Mouse (Mus musculus): ENCODE results near the gene 0610030E20Rik. TPM values are rescaled to one million over a fixed set of nuclear protein-coding genes. Genes with fewer than 3 reads are reported as not detected.

The 0610030E20Rik gene
- 11.3 and 14.5 TPM in 2 replicates for polyA plus RNA-seq (2011; ENCODE audit: insufficient read length, low read depth, missing spikeins)

DNA sequence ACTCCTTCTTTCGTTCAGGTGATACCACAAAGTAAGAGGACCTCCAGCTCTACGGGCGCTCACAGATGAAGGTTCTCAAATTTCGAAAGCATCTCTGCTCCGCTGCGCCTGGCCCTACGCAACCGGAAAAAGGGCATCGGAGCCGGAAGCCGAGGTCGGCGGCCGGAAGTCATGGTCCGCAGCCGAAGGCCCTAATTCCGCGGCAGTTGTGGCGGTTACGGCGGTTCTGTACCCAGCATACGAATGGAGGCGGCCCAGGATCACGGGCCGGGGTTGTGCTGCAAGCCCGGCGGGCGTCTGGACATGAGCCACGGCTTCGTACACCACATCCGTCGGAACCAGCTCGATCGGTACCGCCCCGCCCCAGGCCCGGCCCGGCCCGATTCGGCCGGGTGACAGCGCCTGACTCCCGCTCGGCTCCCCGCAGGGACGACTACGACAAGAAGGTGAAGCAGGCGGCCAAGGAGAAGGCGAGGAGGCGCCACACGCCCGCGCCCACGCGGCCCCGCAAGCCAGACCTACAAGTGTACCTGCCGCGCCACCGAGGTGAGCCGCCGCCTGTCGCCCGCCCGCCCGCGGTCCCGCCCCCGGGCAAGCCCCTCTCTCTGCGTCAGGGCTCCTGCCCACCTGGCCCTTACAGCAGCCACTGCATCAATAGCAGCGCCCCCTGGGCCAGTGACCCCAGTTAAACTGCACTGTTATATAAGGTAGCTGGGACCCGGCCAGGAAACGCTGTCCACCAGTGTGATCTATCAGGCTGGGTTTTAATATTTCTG, at the start of gene 0610030E20Rik:
Gene 0610030E20Rik, plus strand, starts transcription at position 152 of the 776 bp plus-strand sequence.
- Histone ChIP-seq H3K4me1 (ENCODE audit: control insufficient read depth, insufficient read depth, low read length) (peaks cover 11% of the 10 kb centered on the region), H3K27ac (ENCODE audit: insufficient read depth, low read length) (peak within 1 kb of the TSS; percentile 11), H3K4me3 (ENCODE audit: insufficient read depth, low read length) (peak within 1 kb of the TSS; percentile 78)
- TF ChIP-seq POLR2A (IDR thresholded peaks at IDR 0.05; ENCODE audit: low read depth, low read length) = peak; percentile 69
- TF ChIP-seq CTCF (IDR thresholded peaks at IDR 0.05; ENCODE audit: borderline replicate concordance, insufficient read depth, low read length) = 0 out of 2 replicates have a peak, but pooled peaks have one; percentile 8

- H3K4me1 ChIP-seq (ENCODE audit: control insufficient read depth, insufficient read depth, low read length) = peaks cover 2% of the 10 kb centered on the region; the same call in 1 of the 2 replicates
- no peak for TF ChIP-seq CTCF (IDR thresholded peaks at IDR 0.05; ENCODE audit: borderline replicate concordance, insufficient read depth, low read length)
- no peak for TF ChIP-seq POLR2A (IDR thresholded peaks at IDR 0.05; ENCODE audit: low read depth, low read length)
- no peak overlapping the region for H3K4me3 ChIP-seq (ENCODE audit: insufficient read depth, low read length)
- H3K27ac ChIP-seq (ENCODE audit: insufficient read depth, low read length) = no peak overlapping the region
Measured at GRCm38 (mm10) chr6:72297825-72298224, 49.3 kb upstream of the 0610030E20Rik start.

DNA sequence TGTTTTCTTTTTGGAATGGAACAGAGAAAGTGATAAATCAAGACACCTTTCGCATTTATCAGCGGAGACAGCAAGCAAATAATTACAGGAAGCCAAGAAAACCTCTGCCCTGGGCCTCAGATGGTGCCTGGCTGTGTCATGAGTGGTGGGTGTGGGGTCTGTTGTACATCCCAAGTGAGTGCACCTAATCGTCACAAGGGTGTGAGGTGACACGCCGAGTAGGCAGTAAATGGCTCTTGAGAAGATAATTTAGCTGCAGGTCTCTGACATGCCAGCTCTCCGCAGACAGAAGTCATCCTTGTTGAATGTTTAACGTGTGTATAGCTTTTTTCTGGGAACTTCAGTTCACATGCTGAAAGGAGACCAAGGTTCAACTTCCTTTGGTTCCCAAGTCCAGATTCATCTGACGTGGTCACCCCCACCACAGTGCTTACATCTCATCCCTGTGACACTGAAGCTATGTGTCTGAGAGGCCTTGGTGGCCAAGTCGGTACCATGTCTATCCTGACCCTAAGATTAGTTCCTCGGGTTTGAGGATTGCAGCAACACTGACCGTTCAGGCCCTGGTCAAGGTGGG, 44.7 kb upstream of the 0610030E20Rik start:
- peaks cover 2% of the 10 kb centered on the region; the same call in 1 of the 2 replicates for H3K4me1 ChIP-seq (ENCODE audit: control insufficient read depth, insufficient read depth, low read length)
- no peak for TF ChIP-seq CTCF (IDR thresholded peaks at IDR 0.05; ENCODE audit: borderline replicate concordance, insufficient read depth, low read length)
- no peak for TF ChIP-seq POLR2A (IDR thresholded peaks at IDR 0.05; ENCODE audit: low read depth, low read length)
- H3K27ac ChIP-seq (ENCODE audit: insufficient read depth, low read length) = no peak overlapping the region
- no peak overlapping the region for H3K4me3 ChIP-seq (ENCODE audit: insufficient read depth, low read length)

- no peak overlapping the region for H3K4me3 ChIP-seq (ENCODE audit: insufficient read depth, low read length)
- H3K4me1 ChIP-seq (ENCODE audit: control insufficient read depth, insufficient read depth, low read length) = no peaks in the 10 kb centered on the region
- no peak overlapping the region for H3K27ac ChIP-seq (ENCODE audit: insufficient read depth, low read length)
- no peak for TF ChIP-seq CTCF (IDR thresholded peaks at IDR 0.05; ENCODE audit: borderline replicate concordance, insufficient read depth, low read length)
- TF ChIP-seq POLR2A (IDR thresholded peaks at IDR 0.05; ENCODE audit: low read depth, low read length) = no peak
Measured at GRCm38 (mm10) chr6:72303510-72303909, 43.6 kb upstream of the 0610030E20Rik start.

GRCm38 (mm10) chr6:72312198-72312597, 34.9 kb upstream of the 0610030E20Rik start:
- Histone ChIP-seq H3K4me3 (ENCODE audit: insufficient read depth, low read length) (no peak overlapping the region), H3K27ac (ENCODE audit: insufficient read depth, low read length) (no peak overlapping the region)

GRCm38 (mm10) chr6:72313124-72313867, 33.8 kb upstream of the 0610030E20Rik start:
- Histone ChIP-seq H3K27ac (ENCODE audit: insufficient read depth, low read length) (no peak overlapping the region), H3K4me1 (ENCODE audit: control insufficient read depth, insufficient read depth, low read length) (no peaks in the 10 kb centered on the region), H3K4me3 (ENCODE audit: insufficient read depth, low read length) (no peak overlapping the region)
- TF ChIP-seq CTCF (IDR thresholded peaks at IDR 0.05; ENCODE audit: borderline replicate concordance, insufficient read depth, low read length) = no peak
- TF ChIP-seq POLR2A (IDR thresholded peaks at IDR 0.05; ENCODE audit: low read depth, low read length) = no peak

More at GRCm38 (mm10) chr6:72312198-72312597, 34.9 kb upstream of the 0610030E20Rik start:
- no peaks in the 10 kb centered on the region for H3K4me1 ChIP-seq (ENCODE audit: control insufficient read depth, insufficient read depth, low read length)
- TF ChIP-seq POLR2A (IDR thresholded peaks at IDR 0.05; ENCODE audit: low read depth, low read length) (no peak), CTCF (IDR thresholded peaks at IDR 0.05; ENCODE audit: borderline replicate concordance, insufficient read depth, low read length) (no peak)

- H3K4me1 ChIP-seq (ENCODE audit: control insufficient read depth, insufficient read depth, low read length) = no peaks in the 10 kb centered on the region
- H3K27ac ChIP-seq (ENCODE audit: insufficient read depth, low read length) = no peak overlapping the region
- TF ChIP-seq POLR2A (IDR thresholded peaks at IDR 0.05; ENCODE audit: low read depth, low read length) (no peak), CTCF (IDR thresholded peaks at IDR 0.05; ENCODE audit: borderline replicate concordance, insufficient read depth, low read length) (no peak)
- H3K4me3 ChIP-seq (ENCODE audit: insufficient read depth, low read length) = no peak overlapping the region
Measured at GRCm38 (mm10) chr6:72315384-72315783, 31.7 kb upstream of the 0610030E20Rik start.

DNA sequence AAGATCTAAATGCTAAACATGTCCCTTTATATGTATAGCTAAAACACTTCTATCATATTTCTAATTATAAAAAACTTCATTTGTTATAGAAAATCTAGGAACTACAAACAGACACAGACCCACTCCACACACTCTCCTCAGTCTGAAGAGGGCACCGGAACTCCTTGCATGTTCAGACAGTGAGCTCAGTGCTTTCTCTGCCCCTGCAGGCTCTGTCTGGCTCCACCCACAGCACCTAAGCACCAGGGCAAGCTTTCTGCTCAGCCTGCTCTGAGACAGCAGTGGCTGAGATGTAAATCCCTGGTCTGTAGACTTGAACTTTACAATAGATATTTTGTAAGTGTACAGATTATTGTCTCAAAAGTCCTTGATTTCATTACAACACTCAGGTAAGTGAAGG, 31.1 kb upstream of the 0610030E20Rik start:
- H3K27ac ChIP-seq (ENCODE audit: insufficient read depth, low read length) = no peak overlapping the region
- no peaks in the 10 kb centered on the region for H3K4me1 ChIP-seq (ENCODE audit: control insufficient read depth, insufficient read depth, low read length)
- H3K4me3 ChIP-seq (ENCODE audit: insufficient read depth, low read length) = no peak overlapping the region
- no peak for TF ChIP-seq POLR2A (IDR thresholded peaks at IDR 0.05; ENCODE audit: low read depth, low read length)

GRCm38 (mm10) chr6:72318440-72318839, 28.7 kb upstream of the 0610030E20Rik start:
- H3K27ac ChIP-seq (ENCODE audit: insufficient read depth, low read length) = no peak overlapping the region
- no peak for TF ChIP-seq POLR2A (IDR thresholded peaks at IDR 0.05; ENCODE audit: low read depth, low read length)
- TF ChIP-seq CTCF (IDR thresholded peaks at IDR 0.05; ENCODE audit: borderline replicate concordance, insufficient read depth, low read length) = no peak
- H3K4me1 ChIP-seq (ENCODE audit: control insufficient read depth, insufficient read depth, low read length) = no peaks in the 10 kb centered on the region
- no peak overlapping the region for H3K4me3 ChIP-seq (ENCODE audit: insufficient read depth, low read length)

Measured in embryonic fibroblast, embryonic 13.5 days (primary cell).